In genomic region chr5:137347856-137348255, GRCm38 (mm10) we compare ENCODE assay signal across 9 mouse cellular contexts. TPM values are rescaled to one million over a fixed set of nuclear protein-coding genes. Genes with fewer than 3 reads are reported as not detected.
DNase-seq lines count a peak whose midpoint lies in the region; TF ChIP-seq lines count a peak whose summit lies in the region.
"Had no signal": no experiment of that assay in that cellular context is flagged by ENCODE, and none has a peak within 500 bp of the region (broad histone marks: within the 10 kb centered on the region; RNA-seq: fewer than 3 reads in every experiment).

No protein-coding gene starts in this region.

- no peaks in the 10 kb centered on the region for H3K9me3 ChIP-seq in heart, embryonic 10.5 days

- no peak overlapping the region for H3K4me3 ChIP-seq in heart, adult 2 months
- H3K4me3 ChIP-seq in heart, embryonic 10.5 days, result peak overlapping the region; percentile 93
- no peak overlapping the region for H3K4me3 ChIP-seq in layer of hippocampus, adult 2 months

- H3K4me1 ChIP-seq in heart, adult 2 months (ENCODE audit: control insufficient read depth, insufficient read depth, low read length), result peaks cover 6% of the 10 kb centered on the region
- H3K4me1 ChIP-seq in heart, embryonic 10.5 days, result peaks cover 59% of the 10 kb centered on the region

- TF ChIP-seq CTCF in heart, adult 2 months (IDR thresholded peaks at IDR 0.05), result no peak
- TF ChIP-seq CTCF in layer of hippocampus, adult 2 months (conservative IDR thresholded peaks at IDR 0.05), result no peak

- WGBS in heart, adult 2 months, result 52% methylated on average over 7 of the region's 7 CpGs
- WGBS in heart, embryonic 10.5 days, result 9% methylated on average over 7 of the region's 7 CpGs

- peak overlapping the region; percentile 92 for H3K27ac ChIP-seq in heart, adult 2 months
- peak overlapping the region; percentile 99 for H3K27ac ChIP-seq in heart, embryonic 10.5 days
- H3K27ac ChIP-seq in layer of hippocampus, adult 2 months, result no peak overlapping the region
- H3K27ac ChIP-seq: macrophage had no signal

- H3K9ac ChIP-seq in heart, adult 2 months (ENCODE audit: low read depth, low read length), result no peak overlapping the region

- H3K79me2 ChIP-seq in heart, adult 2 months (replicated peaks; ENCODE audit: control insufficient read depth, insufficient read depth, low read length), result peaks cover 2% of the 10 kb centered on the region; the same call in 1 of the 2 replicates

- no peaks in the 10 kb centered on the region for H3K27me3 ChIP-seq in heart, adult 2 months (ENCODE audit: control insufficient read depth, insufficient read depth, low read length)
- no peaks in the 10 kb centered on the region for H3K27me3 ChIP-seq in heart, embryonic 10.5 days (ENCODE audit: insufficient read depth, poor library complexity, severe bottlenecking)

- no peak for TF ChIP-seq POLR2A in heart, adult 2 months (IDR thresholded peaks at IDR 0.05; ENCODE audit: insufficient read depth, low read depth, low read length)

- H3K36me3 ChIP-seq in heart, adult 2 months (ENCODE audit: control insufficient read depth, insufficient read depth, low read length), result no peaks in the 10 kb centered on the region
- H3K36me3 ChIP-seq in heart, embryonic 10.5 days, result 0 out of 2 replicates have a peak, but pooled peaks cover 6% of the 10 kb centered on the region

- no peak for DNase-seq in heart, adult 2 months
- DNase-seq in heart, postnatal 25 days (ENCODE audit: low spot score), result no peak
- no peak for DNase-seq in heart, embryonic 10.5 days (ENCODE audit: low spot score)
- peak; percentile 54 for DNase-seq in kidney, postnatal 10 days
- DNase-seq in lung, postnatal 36 days, result peak; percentile 46
- DNase-seq in ovary, postnatal 10 days (ENCODE audit: low spot score), result no peak
- no peak for DNase-seq in thymus, postnatal 25 days
- no peak for DNase-seq in layer of hippocampus, adult 2 months (ENCODE audit: low spot score in 2 of 2)

- intact Hi-C loops in heart, adult 2 months (cut with DNase I), result loop anchor here (1.0 to 10.0 kb wide), 3 partner anchors 9 to 383 kb away; partner anchors contain the start of gene Cldn15
- intact Hi-C loops in heart, postnatal 25 days (cut with DNase I), result no loop called here

- TF ChIP-seq EP300 in heart, adult 2 months (IDR thresholded peaks at IDR 0.05; ENCODE audit: insufficient read depth, low read depth, low read length), result 0 out of 2 replicates have a peak, but pooled peaks have one; percentile 23

RNA-seq across cellular contexts. Expression of gene Ephb4, which starts 2.1 kb away (rescaled TPM):
- total RNA-seq in heart, adult 2 months (2021), result 10 to 100 TPM; 45.9 to 53.9 TPM
- 35.2 and 51.8 TPM in 2 replicates for polyA plus RNA-seq in heart, adult 2 months (2012; rRNA removed)
- 10 to 100 TPM; 52.5 to 64.2 TPM for total RNA-seq in heart, postnatal 25 days (2021)
- 36.4 and 42.5 TPM in 2 replicates for polyA plus RNA-seq in heart, embryonic 10.5 days (2016; fragmentation: Nextera tagmentation; extraction: Ambion mirVana)
- 1 to 10 TPM; 5.6 to 5.7 TPM for total RNA-seq in layer of hippocampus, adult 2 months (2021)
- polyA plus RNA-seq: macrophage had no signal

RNA-seq across cellular contexts. Expression of gene Slc12a9, which starts 14.5 kb away (rescaled TPM):
- 1 to 10 TPM; 1.7 to 2.2 TPM for total RNA-seq in heart, adult 2 months (2021)
- polyA plus RNA-seq in heart, adult 2 months (2012; rRNA removed), result 6.0 and 8.9 TPM in 2 replicates
- total RNA-seq in heart, postnatal 25 days (2021), result 1 to 10 TPM; 2.7 to 3.0 TPM
- polyA plus RNA-seq in heart, embryonic 10.5 days (2016; fragmentation: Nextera tagmentation; extraction: Ambion mirVana), result 10.6 and 12.0 TPM in 2 replicates
- 10 to 100 TPM; 27.9 to 28.4 TPM for total RNA-seq in layer of hippocampus, adult 2 months (2021)

RNA-seq across cellular contexts. Expression of gene Trip6, which starts 33.7 kb away (rescaled TPM):
- 10 to 100 TPM; 12.5 to 13.6 TPM for total RNA-seq in heart, adult 2 months (2021)
- 23.5 and 24.2 TPM in 2 replicates for polyA plus RNA-seq in heart, adult 2 months (2012; rRNA removed)
- total RNA-seq in heart, postnatal 25 days (2021), result 10 to 100 TPM; 10.8 to 13.3 TPM
- polyA plus RNA-seq in heart, embryonic 10.5 days (2016; fragmentation: Nextera tagmentation; extraction: Ambion mirVana), result 55.6 and 62.2 TPM in 2 replicates
- total RNA-seq in layer of hippocampus, adult 2 months (2021), result 1 to 10 TPM; 4.8 to 7.3 TPM

RNA-seq across cellular contexts. Expression of gene Srrt, which starts 40.4 kb away (rescaled TPM):
- 10 to 100 TPM; 60.5 to 66.4 TPM for total RNA-seq in heart, adult 2 months (2021)
- polyA plus RNA-seq in heart, adult 2 months (2012; rRNA removed), result 63.9 and 74.2 TPM in 2 replicates
- 10 to 100 TPM; 67.1 to 67.7 TPM for total RNA-seq in heart, postnatal 25 days (2021)
- polyA plus RNA-seq in heart, embryonic 10.5 days (2016; fragmentation: Nextera tagmentation; extraction: Ambion mirVana), result 124 and 147 TPM in 2 replicates
- total RNA-seq in layer of hippocampus, adult 2 months (2021), result 100 to 1,000 TPM; 223 to 232 TPM

RNA-seq across cellular contexts. Expression of gene Ufsp1, which starts 53.4 kb away (rescaled TPM):
- total RNA-seq in heart, adult 2 months (2021), result 1 to 10 TPM; 8.1 to 8.8 TPM
- 11.8 and 12.8 TPM in 2 replicates for polyA plus RNA-seq in heart, adult 2 months (2012; rRNA removed)
- 1 to 10 TPM; 8.3 to 8.7 TPM for total RNA-seq in heart, postnatal 25 days (2021)
- 11.1 and 12.3 TPM in 2 replicates for polyA plus RNA-seq in heart, embryonic 10.5 days (2016; fragmentation: Nextera tagmentation; extraction: Ambion mirVana)
- total RNA-seq in layer of hippocampus, adult 2 months (2021), result 10 to 100 TPM; 12.4 to 13.8 TPM

Comparison
In these comparisons a context has a peak if more than half of its experiments do, and no peak if none do; other contexts are left out.
1. DNase-seq: peak in kidney, postnatal 10 days (single experiment) and lung, postnatal 36 days (single experiment); none in heart, adult 2 months (0 of 2), heart, postnatal 25 days (single experiment), heart, embryonic 10.5 days (single experiment), ovary, postnatal 10 days (single experiment), thymus, postnatal 25 days (single experiment) and layer of hippocampus, adult 2 months (0 of 2).
2. RNA of gene Ephb4, which starts 2.1 kb away (total RNA-seq): 52.5 to 64.2 TPM in heart, postnatal 25 days and 45.9 to 53.9 TPM in heart, adult 2 months; 5.6 to 5.7 TPM in layer of hippocampus, adult 2 months; every median in the first group is over 4 times any median in the second.
3. RNA of gene Slc12a9, which starts 14.5 kb away (total RNA-seq): 27.9 to 28.4 TPM in layer of hippocampus, adult 2 months; 2.7 to 3.0 TPM in heart, postnatal 25 days and 1.7 to 2.2 TPM in heart, adult 2 months; every median in the first group is over 4 times any median in the second.